Mouse (Mus musculus) ovary, adult 18-20 months (tissue): Measurements from ENCODE around the gene Slc30a6.
"Not testable (repeated sequence)": the region's sequence is repeated elsewhere in the genome, so short reads cannot be mapped to it uniquely, and the experiment has no call there.

ENCODE experiments used
- DNase-seq: peaks from one replicate; pipeline ENCODE4 v3.0.0; 2022; ENCODE audit warnings: low spot score, mixed read lengths

The Slc30a6 gene

DNA sequence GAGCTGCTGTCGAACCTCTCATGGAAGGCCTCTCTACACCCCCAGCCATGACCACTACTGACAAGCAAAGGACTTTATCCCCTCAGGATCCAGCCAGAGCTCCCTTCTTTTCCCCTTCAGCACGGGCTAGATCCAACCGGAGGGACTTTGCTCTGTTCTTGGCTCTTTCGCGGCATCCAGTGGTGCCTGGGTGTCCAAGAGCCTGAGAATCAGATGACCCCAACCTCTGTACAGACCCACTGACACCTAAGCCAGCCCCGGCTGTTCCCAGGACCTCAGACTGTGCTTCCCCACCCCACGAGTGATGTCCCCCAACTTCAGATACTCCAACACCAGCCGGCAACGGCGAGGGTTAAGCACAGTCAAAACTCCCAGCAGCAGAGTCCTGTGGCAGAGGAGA, 54.4 kb downstream of the Slc30a6 start:
- no peak for DNase-seq

DNA sequence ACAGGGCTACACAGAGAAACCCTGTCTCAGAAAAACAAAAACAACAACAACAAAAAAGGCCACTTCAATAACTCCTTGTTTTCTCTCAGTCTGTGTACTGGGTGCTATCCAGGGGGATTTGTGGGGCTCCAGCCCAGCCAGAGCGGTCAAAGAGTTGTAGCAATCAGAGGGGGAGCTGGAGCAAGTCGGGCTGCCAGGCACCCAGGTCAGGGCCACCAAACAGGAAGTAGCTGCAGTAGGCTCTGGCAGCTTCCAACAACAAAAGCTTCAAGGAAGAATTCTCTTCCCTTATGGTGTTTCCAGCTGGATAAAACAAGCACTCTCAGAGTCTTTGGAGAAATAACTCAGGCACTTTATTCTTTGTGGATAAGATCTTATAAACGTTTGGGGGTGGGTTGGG, 58.5 kb downstream of the Slc30a6 start:
- no peak for DNase-seq

DNA sequence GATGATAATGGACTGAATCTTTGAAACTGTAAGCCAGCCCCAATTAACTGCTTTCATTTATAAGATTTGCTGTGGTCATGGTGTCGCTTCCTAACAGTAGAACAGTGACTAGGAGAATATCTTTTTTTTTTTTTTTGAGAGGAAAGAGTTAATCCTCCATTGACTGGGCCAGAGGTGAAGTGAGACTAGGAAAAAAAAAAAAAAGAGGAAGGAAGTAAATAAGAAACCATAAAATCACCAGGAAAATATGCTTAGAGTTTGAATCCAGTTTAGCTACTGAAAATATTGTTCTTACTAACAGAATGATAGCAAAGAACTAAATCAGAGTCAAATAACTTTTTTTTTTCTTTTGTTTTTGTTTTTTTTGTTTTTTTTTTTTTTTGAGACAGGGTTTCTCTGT, 59.3 kb downstream of the Slc30a6 start:
- DNase-seq = no peak

DNA sequence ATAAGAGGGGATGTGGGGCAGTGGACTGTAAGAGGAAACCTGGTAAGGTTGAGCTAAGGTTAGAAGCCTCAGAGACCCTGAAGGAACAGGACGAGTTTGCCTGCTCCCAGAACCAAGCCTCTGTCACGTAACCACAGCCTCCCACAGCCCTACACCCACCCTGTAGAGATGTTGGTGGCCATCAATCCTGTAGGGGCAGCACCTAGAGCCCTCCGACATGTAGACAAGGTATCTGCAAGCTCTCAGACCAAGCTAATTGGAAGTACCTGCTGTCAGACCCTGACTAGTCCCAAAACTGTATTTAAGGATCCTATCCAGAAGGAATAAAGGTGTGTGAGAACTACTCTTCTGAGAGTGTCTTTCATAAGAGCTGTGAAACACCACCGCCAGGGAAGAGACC, 60.0 kb downstream of the Slc30a6 start:
- DNase-seq = no peak

DNA sequence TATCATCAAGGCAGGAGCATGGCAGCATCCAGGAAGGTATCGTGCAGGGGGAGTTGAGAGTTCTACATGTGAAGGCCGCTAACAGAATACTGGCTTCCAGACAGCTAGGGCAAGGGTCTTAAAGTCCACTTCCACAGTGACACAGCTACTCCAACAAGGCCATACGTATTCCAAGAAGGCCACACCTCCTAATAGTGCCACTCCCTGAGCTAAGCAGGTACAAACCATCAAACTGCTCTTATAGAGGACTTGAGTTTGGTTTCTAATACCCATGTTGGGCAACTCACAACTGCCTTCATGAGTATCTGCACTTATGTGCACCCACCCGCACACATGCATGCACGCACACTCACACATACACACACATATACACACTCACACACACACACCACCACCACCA, 61.4 kb downstream of the Slc30a6 start:
- DNase-seq = no peak

DNA sequence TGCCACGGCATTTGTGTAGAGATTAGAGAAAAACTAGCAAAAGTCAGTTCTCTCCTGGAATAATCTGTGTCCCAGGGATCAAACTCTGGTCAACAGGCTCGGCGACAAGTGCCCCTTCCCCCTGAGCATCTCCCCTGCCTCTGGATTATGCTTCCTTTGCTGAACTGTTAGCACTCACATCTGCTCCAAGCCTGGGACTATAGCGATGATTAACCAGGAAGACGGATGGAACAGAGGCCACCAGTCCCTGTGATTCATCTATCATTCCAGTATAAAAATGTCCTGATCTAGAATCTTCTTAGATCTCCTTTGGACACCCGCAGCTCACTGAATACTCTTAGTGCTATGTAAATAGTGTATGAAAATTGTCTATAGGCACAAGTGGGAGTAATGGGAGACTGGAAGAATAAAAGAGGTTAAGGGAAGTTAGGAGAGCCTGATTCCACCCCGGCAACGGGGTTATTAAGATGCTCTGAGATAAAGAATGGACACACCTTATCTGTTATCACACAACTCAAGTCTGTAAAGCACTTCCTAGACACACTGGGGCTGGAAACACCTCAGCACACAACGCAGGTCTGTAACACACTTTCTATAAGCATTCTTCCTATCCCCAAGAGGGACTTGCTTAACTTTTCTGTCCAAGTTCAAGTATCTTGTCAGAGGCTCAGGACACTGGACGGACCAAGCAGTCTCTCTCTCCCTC, 62.7 kb downstream of the Slc30a6 start:
- no peak for DNase-seq

DNA sequence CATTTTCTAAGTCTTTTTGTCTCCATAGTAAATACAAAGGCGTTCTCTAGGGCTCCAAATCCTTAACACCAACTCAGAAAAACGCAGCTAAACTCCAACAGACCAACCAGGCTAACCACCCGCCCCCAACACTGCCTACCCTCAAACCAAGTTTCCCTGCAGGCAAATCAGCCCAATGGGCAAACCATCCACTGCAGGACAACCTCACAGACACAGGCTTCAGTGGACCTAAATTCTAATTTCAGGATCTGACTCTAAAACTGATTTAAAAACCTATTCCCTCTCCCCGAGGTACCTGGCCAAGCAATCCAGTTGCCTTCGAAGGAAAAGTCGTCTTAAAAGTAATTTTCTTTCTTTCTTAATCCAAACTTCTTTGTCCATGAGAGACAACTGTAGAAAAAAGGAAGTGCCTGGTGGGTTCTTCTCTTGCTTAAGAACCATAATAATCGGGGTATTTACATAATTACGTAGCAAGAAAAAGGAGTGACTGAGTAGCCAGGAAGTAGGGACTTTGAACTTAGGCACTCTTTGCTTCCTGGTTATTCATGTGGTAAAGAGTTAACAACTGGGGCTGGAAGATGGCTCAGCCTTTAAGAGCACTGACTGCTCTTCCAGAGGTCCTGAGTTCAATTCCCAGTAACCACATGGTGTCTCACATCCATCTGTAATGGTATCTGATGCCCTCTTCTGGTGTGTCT, 63.5 kb downstream of the Slc30a6 start, which contains the start of gene Nlrc4:
Nlrc4 (minus strand) TSS at position 432 of the 698 bp plus-strand sequence.
- no peak for DNase-seq

DNA sequence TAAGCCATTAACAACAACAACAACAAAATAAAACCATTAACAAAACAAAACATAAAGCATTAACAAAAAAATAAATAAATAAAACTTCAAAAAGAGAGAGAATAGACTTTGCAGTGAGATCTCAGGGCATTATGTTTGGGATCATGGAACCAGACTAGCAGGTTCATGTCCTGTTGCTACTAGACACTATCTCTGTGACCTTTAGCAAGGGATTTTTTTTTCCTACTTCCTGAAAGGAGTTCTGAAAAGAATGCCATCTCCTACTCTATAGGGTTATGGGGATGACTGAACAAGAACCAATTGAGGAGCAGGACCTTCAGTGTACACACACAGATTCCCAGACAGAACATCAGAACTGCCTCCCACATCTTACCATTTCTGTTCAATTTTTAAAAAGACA, 68.1 kb downstream of the Slc30a6 start:
- DNase-seq = no peak

DNA sequence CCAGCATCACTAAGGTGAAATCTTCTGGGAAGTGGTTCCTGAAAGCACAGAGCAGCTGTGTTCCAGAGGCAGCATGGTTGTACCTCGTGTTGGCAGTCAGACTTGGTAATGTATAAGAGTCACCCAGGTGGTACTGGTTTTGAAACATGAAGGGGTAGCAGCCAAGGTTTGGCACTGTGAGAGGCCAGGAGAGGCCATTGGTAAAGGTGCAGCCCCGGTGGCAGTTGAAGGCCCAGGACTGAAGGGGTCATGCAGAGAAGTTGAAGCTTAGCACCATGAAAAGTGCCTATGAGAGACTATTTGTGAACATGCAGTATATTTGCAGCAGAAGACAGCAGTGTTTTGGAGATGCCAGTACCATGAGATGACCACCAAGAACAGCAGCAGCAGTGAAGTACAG, 72.6 kb downstream of the Slc30a6 start:
- DNase-seq = not testable (repeated sequence)

DNA sequence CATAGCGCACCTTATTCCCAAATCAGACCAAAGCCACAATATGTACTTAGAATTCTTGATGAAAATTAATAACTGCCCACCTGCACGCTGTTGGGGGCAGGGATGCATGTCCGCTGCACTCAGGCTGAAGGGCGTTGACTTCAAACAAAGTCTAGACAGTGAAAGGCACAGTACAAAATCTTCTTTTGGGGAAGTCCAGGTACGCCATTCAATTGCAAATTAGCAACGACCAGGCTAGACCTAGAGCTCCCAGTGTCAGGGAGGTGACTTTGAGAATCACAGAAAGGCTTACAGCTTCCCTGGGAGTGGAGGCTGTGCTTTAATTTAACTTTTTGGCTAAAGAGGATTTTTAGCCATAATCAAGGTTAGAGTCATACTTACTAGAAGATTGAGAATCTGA, 74.7 kb downstream of the Slc30a6 start:
- DNase-seq = not testable (repeated sequence)
